Mouse (Mus musculus) splenic B cell, adult 2 months (primary cell): ENCODE results near the gene Tex14.
"Not testable (repeated sequence)": the region's sequence is repeated elsewhere in the genome, so short reads cannot be mapped to it uniquely, and the experiment has no call there.

Experiments used
- DNase-seq: peaks from one replicate; pipeline ENCODE4 v3.0.0-alpha.2; 2011; ENCODE audit warnings: low read depth, low spot score
- H3K27me3 ChIP-seq: 2 replicates; pipeline ENCODE4 v1.6.1; 2012; ENCODE audit warnings: mild to moderate bottlenecking, low read length, moderate library complexity, mixed read lengths; ENCODE audit not compliant: control insufficient read depth, poor library complexity, insufficient read depth, severe bottlenecking
- H3K36me3 ChIP-seq: 2 replicates; pipeline ENCODE4 v1.6.1; 2012; ENCODE audit warnings: mild to moderate bottlenecking, low read length, moderate library complexity, mixed read lengths; ENCODE audit not compliant: control insufficient read depth, poor library complexity, insufficient read depth, severe bottlenecking

The Tex14 gene

DNA sequence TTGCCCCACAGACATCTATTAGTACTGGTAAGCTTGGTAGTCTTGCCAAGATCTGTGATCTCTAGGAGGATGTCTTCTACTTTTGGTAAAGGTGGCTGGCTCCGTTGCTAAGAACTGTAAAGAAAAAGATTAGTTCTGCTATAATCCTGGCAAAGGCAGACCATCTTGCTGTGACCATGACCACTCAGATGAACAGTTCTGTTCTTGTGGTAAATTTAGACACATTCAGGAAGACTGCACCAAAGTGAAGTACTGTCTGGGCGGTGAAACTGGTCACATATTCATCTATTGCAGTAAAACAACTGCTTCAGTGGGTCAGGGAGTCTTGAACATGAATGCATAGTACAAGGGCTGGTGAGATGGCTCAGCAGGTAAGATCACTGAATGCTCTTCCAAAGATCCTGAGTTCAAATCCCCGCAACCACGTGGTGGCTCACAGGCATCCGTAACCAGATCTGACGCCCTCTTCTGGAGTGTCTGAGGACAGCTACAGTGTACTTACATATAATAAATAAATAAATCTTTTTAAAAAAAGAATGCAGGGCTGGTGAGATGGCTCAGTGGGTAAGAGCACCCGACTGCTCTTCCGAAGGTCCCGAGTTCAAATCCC, 63.9 kb downstream of the Tex14 start:
- DNase-seq = no peak
- Histone ChIP-seq H3K36me3 (no peaks in the 10 kb centered on the region), H3K27me3 (no peaks in the 10 kb centered on the region)

- H3K36me3 ChIP-seq, H3K27me3 ChIP-seq: not testable (repeated sequence)
- DNase-seq = peak; percentile 86
Observed at GRCm38 (mm10) chr11:87470807-87471698, 66.2 kb downstream of the Tex14 start.

DNA sequence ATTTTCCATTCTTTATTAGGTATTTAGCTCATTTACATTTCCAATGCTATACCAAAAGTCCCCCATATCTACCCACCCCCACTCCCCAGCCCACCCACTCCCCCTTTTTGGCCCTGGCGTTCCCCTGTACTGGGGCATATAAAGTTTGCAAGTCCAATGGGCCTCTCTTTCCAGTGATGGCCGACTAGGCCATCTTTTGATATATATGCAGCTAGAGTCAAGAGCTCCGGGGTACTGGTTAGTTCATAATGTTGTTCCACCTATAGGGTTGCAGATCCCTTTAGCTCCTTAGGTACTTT, 66.8 kb downstream of the Tex14 start:
- DNase-seq = not testable (repeated sequence)

DNA sequence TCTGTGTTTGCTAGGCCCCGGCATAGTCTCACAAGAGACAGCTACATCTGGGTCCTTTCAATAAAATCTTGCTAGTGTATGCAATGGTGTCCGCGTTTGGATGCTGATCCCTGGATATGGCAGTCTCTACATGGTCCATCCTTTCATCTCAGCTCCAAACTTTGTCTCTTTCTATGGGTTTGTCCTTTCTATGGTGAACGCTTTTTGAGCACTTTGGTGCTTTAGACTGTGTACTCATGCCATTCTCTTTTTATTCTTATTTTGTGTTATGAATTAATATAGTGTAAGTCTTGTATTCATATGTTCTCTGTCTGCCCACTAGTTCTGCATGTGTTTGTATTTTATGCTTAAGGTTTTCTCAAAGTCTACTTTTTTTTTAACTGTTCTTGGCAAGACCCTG, 67.2 kb downstream of the Tex14 start:
- not testable (repeated sequence) for DNase-seq, H3K36me3 ChIP-seq

More for the DNA sequence above, 66.8 kb downstream of the Tex14 start:
- not testable (repeated sequence) for H3K27me3 ChIP-seq, H3K36me3 ChIP-seq

GRCm38 (mm10) chr11:87479172-87479571, 74.3 kb downstream of the Tex14 start:
- H3K36me3 ChIP-seq, DNase-seq, H3K27me3 ChIP-seq: not testable (repeated sequence)

More for the DNA sequence above, 67.2 kb downstream of the Tex14 start:
- not testable (repeated sequence) for H3K27me3 ChIP-seq

GRCm38 (mm10) chr11:87483796-87484326, 79.0 kb downstream of the Tex14 start:
- Histone ChIP-seq H3K36me3 (no peaks in the 10 kb centered on the region), H3K27me3 (no peaks in the 10 kb centered on the region)
- no peak for DNase-seq

- no peaks in the 10 kb centered on the region for H3K27me3 ChIP-seq
- no peaks in the 10 kb centered on the region for H3K36me3 ChIP-seq
- no peak for DNase-seq
Observed at GRCm38 (mm10) chr11:87488948-87489347, 84.1 kb downstream of the Tex14 start.

GRCm38 (mm10) chr11:87504690-87505214, 99.9 kb downstream of the Tex14 start:
- DNase-seq = peak; percentile 67
- Histone ChIP-seq H3K27me3 (no peaks in the 10 kb centered on the region), H3K36me3 (no peaks in the 10 kb centered on the region)

DNA sequence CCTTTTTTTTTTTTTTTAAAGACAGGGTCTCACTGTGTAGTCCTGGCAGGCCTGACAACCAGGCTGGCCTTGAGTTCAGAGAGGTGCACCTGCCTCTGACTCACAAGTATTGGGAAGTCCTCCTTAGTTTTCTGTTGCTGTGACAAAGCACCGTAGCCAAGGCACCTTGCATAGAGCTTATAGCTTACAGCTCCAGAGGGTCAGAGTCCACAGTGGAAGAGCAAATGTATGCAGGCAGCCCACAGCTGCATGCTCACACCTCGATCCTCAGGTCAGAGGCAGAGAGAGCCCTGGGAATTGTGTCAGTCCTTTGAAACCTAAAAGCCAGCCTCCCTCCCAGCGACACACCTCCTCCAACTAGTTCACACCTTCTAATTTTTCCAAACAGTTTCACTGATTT, 101.6 kb downstream of the Tex14 start:
- no peaks in the 10 kb centered on the region for H3K36me3 ChIP-seq
- no peak for DNase-seq
- H3K27me3 ChIP-seq = no peaks in the 10 kb centered on the region

- DNase-seq = no peak
- no peaks in the 10 kb centered on the region for H3K27me3 ChIP-seq
- no peaks in the 10 kb centered on the region for H3K36me3 ChIP-seq
Observed at GRCm38 (mm10) chr11:87507043-87507442, 102.2 kb downstream of the Tex14 start.

GRCm38 (mm10) chr11:87519260-87519659, 114.4 kb downstream of the Tex14 start:
- DNase-seq = peak; percentile 64
- no peaks in the 10 kb centered on the region for H3K27me3 ChIP-seq
- no peaks in the 10 kb centered on the region for H3K36me3 ChIP-seq

DNA sequence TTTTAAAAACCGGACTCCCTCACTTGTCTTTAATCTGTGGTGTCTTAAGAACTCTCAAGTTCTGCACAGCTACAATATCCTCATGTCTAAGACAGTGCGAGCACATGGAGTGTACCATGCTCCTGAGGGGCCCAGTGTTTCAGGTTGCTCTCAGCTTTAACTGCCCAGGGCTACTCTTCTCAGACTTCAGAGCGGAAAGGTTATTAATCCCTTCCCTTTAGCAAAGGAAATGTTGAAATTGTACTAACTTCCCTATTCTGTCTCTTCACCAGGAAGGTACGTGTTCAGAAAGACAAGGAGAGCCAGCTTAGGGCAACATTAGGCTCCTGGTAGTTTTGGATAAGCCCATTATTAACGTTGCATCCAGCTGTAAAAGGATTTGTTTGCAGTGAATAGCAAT, 118.6 kb downstream of the Tex14 start:
- Histone ChIP-seq H3K27me3 (no peaks in the 10 kb centered on the region), H3K36me3 (no peaks in the 10 kb centered on the region)
- no peak for DNase-seq

- Histone ChIP-seq H3K36me3 (no peaks in the 10 kb centered on the region), H3K27me3 (no peaks in the 10 kb centered on the region)
- no peak for DNase-seq
Observed at GRCm38 (mm10) chr11:87523967-87524366, 119.1 kb downstream of the Tex14 start.

DNA sequence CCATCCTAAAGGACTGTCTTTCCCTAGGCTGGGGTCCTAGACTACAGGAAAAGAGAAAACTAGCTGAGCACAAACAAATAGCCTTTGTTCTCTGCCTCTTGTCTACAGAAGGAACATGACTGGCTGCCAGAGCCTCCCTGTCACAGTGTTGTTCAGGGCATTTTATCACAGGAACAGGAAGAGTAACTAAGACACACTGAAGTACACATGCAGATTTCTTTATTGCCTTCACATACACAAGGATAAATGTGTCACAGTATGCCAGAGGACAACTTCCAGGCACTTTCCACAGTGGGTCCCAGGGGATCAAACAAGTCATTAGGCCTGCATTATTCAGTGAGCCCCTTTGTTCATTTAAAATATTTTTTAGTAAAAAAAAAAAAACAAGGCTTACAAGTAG, 119.9 kb downstream of the Tex14 start:
- no peaks in the 10 kb centered on the region for H3K27me3 ChIP-seq
- no peak for DNase-seq
- H3K36me3 ChIP-seq = no peaks in the 10 kb centered on the region

- H3K27me3 ChIP-seq = no peaks in the 10 kb centered on the region
- H3K36me3 ChIP-seq = no peaks in the 10 kb centered on the region
- DNase-seq = peak; percentile 35
Observed at GRCm38 (mm10) chr11:87527364-87527763, 122.5 kb downstream of the Tex14 start.
